Comparison of ENCODE assay signal across 15 mouse cellular contexts in genomic region chr17:49262394-49262793, GRCm38 (mm10).
"Had no signal": no experiment of that assay in that cellular context is flagged by ENCODE, and none has a peak within 500 bp of the region (broad histone marks: within the 10 kb centered on the region; RNA-seq: fewer than 3 reads in every experiment).

No protein-coding gene starts in this region.

- H3K9ac ChIP-seq: liver, embryonic 15.5 days had no signal

- H3K4me1 ChIP-seq: liver, embryonic 15.5 days had no signal

- H3K9me3 ChIP-seq: limb, embryonic 10.5 days; liver, embryonic 15.5 days had no signal

- H3K27me3 ChIP-seq: liver, embryonic 15.5 days had no signal

- H3K27ac ChIP-seq: kidney, postnatal 0 days; limb, embryonic 10.5 days; liver, embryonic 15.5 days had no signal

- H3K36me3 ChIP-seq: limb, embryonic 10.5 days; liver, embryonic 15.5 days had no signal

- H3K4me3 ChIP-seq: limb, embryonic 10.5 days; liver, embryonic 15.5 days had no signal

- ATAC-seq: lung, postnatal 0 days had no signal

- DNase-seq: kidney, adult 9 months; kidney, postnatal 36 days; lung, adult 2 months; lung, postnatal 36 days; midbrain, embryonic 14.5 days; retina, postnatal 1 day; right cerebral cortex, postnatal 4 days; spleen, adult 18-20 months; thymus, adult 18-20 months; thymus, postnatal 14 days had no signal

- H3K4me2 ChIP-seq: liver, embryonic 11.5 days; liver, embryonic 15.5 days had no signal
